Mouse (Mus musculus) liver, embryonic 16.5 days (tissue): Measurements from ENCODE around the gene Mrps35. TPM values are rescaled to one million over a fixed set of nuclear protein-coding genes. Genes with fewer than 3 reads are reported as not detected.
A peak's percentile ranks its signal among the peaks of the same experiment; 100 is the strongest.

Experiments
- ATAC-seq: fragments of 200-750 bp; cut with Nextera tagmentation; 2 replicates; pipeline ENCODE4 v1.8.0; 2017; ENCODE audit warnings: low read depth, mild to moderate bottlenecking, moderate number of reproducible peaks, moderate library complexity
- H3K27ac ChIP-seq: fragments of 300-500 bp; sonication (generic); 2 replicates; pipeline ENCODE4 v1.5.1; 2014; ENCODE audit warnings: mild to moderate bottlenecking, low read length
- H3K27me3 ChIP-seq: fragments of 300-500 bp; sonication (generic); 2 replicates; pipeline ENCODE4 v1.6.1; 2014; ENCODE audit warnings: low read depth, low read length, mixed read lengths; ENCODE audit not compliant: control insufficient read depth, insufficient read depth
- H3K36me3 ChIP-seq: fragments of 300-500 bp; sonication (generic); 2 replicates; pipeline ENCODE4 v1.6.1; 2014; ENCODE audit warnings: mild to moderate bottlenecking; ENCODE audit not compliant: control insufficient read depth, insufficient read depth
- H3K4me1 ChIP-seq: fragments of 300-500 bp; sonication (generic); 2 replicates; pipeline ENCODE4 v1.6.1; 2014; ENCODE audit warnings: low read depth, low read length, mixed read lengths; ENCODE audit not compliant: control insufficient read depth
- H3K4me2 ChIP-seq: fragments of 300-500 bp; sonication (generic); 2 replicates; pipeline ENCODE4 v1.6.1; 2014; ENCODE audit warnings: low read depth, low read length, mixed read lengths
- H3K4me3 ChIP-seq: fragments of 300-500 bp; sonication (generic); 2 replicates; pipeline ENCODE4 v1.5.1; 2014; ENCODE audit warnings: low read depth, mild to moderate bottlenecking, low read length
- H3K9ac ChIP-seq: fragments of 300-500 bp; sonication (generic); 2 replicates; pipeline ENCODE4 v1.6.1; 2014; ENCODE audit warnings: low read depth, low read length
- H3K9me3 ChIP-seq: fragments of 300-500 bp; sonication (generic); replicated peaks from 2 replicates; pipeline ENCODE4 v1.6.1; 2016; ENCODE audit warnings: low read length; ENCODE audit not compliant: control insufficient read depth
- WGBS: fragments of 180-500 bp; shearing (Covaris S2); extraction: QIAGEN DNeasy Blood & Tissue Kit; methylation state at CpG from one replicate; pipeline ENCODE4 v1.1.7; 2014; ENCODE audit not compliant: insufficient replicate concordance; 5-methylcytosine and 5-hydroxymethylcytosine counted together
- polyA plus RNA-seq: library from polyadenylated mRNA; unstranded; fragments of >200 nt; fragmentation: Nextera tagmentation; extraction: Ambion mirVana; gene quantifications from 2 replicates; pipeline ENCODE4 v1.2.1, GENCODE M21; 2015

Mrps35 gene
- polyA plus RNA-seq, 1 experiment from 2014 or later: 42.3 TPM

- Histone ChIP-seq H3K27me3 (0 out of 2 replicates have a peak, but pooled peaks cover 3% of the 10 kb centered on the region), H3K9me3 (no peaks in the 10 kb centered on the region), H3K36me3 (no peaks in the 10 kb centered on the region), H3K4me2 (peak within 1 kb of the TSS; percentile 80), H3K4me1 (peaks cover 8% of the 10 kb centered on the region), H3K27ac (peak within 1 kb of the TSS; percentile 76), H3K9ac (peak within 1 kb of the TSS; percentile 72), H3K4me3 (peak within 1 kb of the TSS; percentile 78)
- under 1% methylated on average over 96 of the region's 99 CpGs for WGBS
- peak; percentile 87 for ATAC-seq
These were observed 48.9 kb downstream of the Mrps35 start, which contains the start of gene Klhl42 for GRCm38 (mm10) chr6:147091136-147092120. TSS of gene Klhl42 (plus strand) at chr6:147091379.

GRCm38 (mm10) chr6:147092136-147092535, 49.6 kb downstream of the Mrps35 start:
- H3K36me3 ChIP-seq: no peaks in the 10 kb centered on the region
- peak overlapping the region; percentile 80 for H3K4me2 ChIP-seq
- peak overlapping the region; percentile 78 for H3K4me3 ChIP-seq
- peak overlapping the region; percentile 76 for H3K27ac ChIP-seq
- H3K9me3 ChIP-seq: no peaks in the 10 kb centered on the region
- 2% methylated on average over 15 of the region's 15 CpGs for WGBS
- no peak for ATAC-seq
- peak overlapping the region; percentile 72 for H3K9ac ChIP-seq
- no peaks in the 10 kb centered on the region for H3K27me3 ChIP-seq
- peaks cover 8% of the 10 kb centered on the region for H3K4me1 ChIP-seq

- no peak for ATAC-seq
- Histone ChIP-seq H3K36me3 (no peaks in the 10 kb centered on the region), H3K9ac (no peak overlapping the region), H3K4me3 (no peak overlapping the region), H3K27ac (no peak overlapping the region), H3K4me2 (no peak overlapping the region), H3K27me3 (no peaks in the 10 kb centered on the region), H3K4me1 (peaks cover 8% of the 10 kb centered on the region), H3K9me3 (no peaks in the 10 kb centered on the region)
- WGBS: 77% methylated on average over 7 of the region's 7 CpGs
These were observed 52.2 kb downstream of the Mrps35 start for GRCm38 (mm10) chr6:147094771-147095170.

GRCm38 (mm10) chr6:147096109-147096508, 53.5 kb downstream of the Mrps35 start:
- Histone ChIP-seq H3K36me3 (no peaks in the 10 kb centered on the region), H3K4me1 (peaks cover 6% of the 10 kb centered on the region), H3K9me3 (no peaks in the 10 kb centered on the region), H3K27ac (no peak overlapping the region), H3K9ac (no peak overlapping the region), H3K4me2 (no peak overlapping the region), H3K4me3 (no peak overlapping the region), H3K27me3 (no peaks in the 10 kb centered on the region)
- no peak for ATAC-seq
- 69% methylated on average over 4 of the region's 4 CpGs for WGBS

- Histone ChIP-seq H3K9ac (no peak overlapping the region), H3K36me3 (no peaks in the 10 kb centered on the region), H3K4me2 (no peak overlapping the region), H3K4me1 (peaks cover 6% of the 10 kb centered on the region), H3K4me3 (no peak overlapping the region), H3K27ac (no peak overlapping the region), H3K9me3 (no peaks in the 10 kb centered on the region), H3K27me3 (no peaks in the 10 kb centered on the region)
- ATAC-seq: no peak
- WGBS: 77% methylated on average over 3 of the region's 3 CpGs
These were observed 54.4 kb downstream of the Mrps35 start for GRCm38 (mm10) chr6:147096934-147097333.

GRCm38 (mm10) chr6:147097346-147097929, 54.9 kb downstream of the Mrps35 start:
- no peak for ATAC-seq
- Histone ChIP-seq H3K9me3 (no peaks in the 10 kb centered on the region), H3K4me3 (no peak overlapping the region), H3K4me2 (no peak overlapping the region), H3K27me3 (no peaks in the 10 kb centered on the region), H3K36me3 (no peaks in the 10 kb centered on the region), H3K27ac (no peak overlapping the region), H3K4me1 (peaks cover 4% of the 10 kb centered on the region), H3K9ac (no peak overlapping the region)
- 47% methylated on average over 8 of the region's 8 CpGs for WGBS

GRCm38 (mm10) chr6:147099458-147100277, 57.1 kb downstream of the Mrps35 start:
- WGBS: 71% methylated on average over 19 of the region's 19 CpGs
- no peak overlapping the region for H3K9ac ChIP-seq
- H3K27ac ChIP-seq: no peak overlapping the region
- no peaks in the 10 kb centered on the region for H3K36me3 ChIP-seq
- ATAC-seq: peak; percentile 50; the same call in 1 of the 2 replicates
- no peaks in the 10 kb centered on the region for H3K9me3 ChIP-seq
- no peaks in the 10 kb centered on the region; the same call in 1 of the 2 replicates for H3K4me1 ChIP-seq
- H3K4me3 ChIP-seq: no peak overlapping the region
- no peak overlapping the region for H3K4me2 ChIP-seq
- no peaks in the 10 kb centered on the region for H3K27me3 ChIP-seq

- Histone ChIP-seq H3K4me1 (no peaks in the 10 kb centered on the region), H3K27ac (no peak overlapping the region), H3K9me3 (no peaks in the 10 kb centered on the region), H3K36me3 (no peaks in the 10 kb centered on the region), H3K4me3 (no peak overlapping the region), H3K27me3 (no peaks in the 10 kb centered on the region), H3K4me2 (no peak overlapping the region), H3K9ac (no peak overlapping the region)
- 70% methylated on average over 3 of the region's 3 CpGs for WGBS
- no peak for ATAC-seq
These were observed 59.7 kb downstream of the Mrps35 start for GRCm38 (mm10) chr6:147102293-147102692.
